Mouse (Mus musculus): ENCODE measurements around the gene Bag6.
A peak's percentile ranks its signal among the peaks of the same experiment; 100 is the strongest.
"Not testable (repeated sequence)": the region's sequence is repeated elsewhere in the genome, so short reads cannot be mapped to it uniquely, and the experiment has no call there.

Gene Bag6

DNA sequence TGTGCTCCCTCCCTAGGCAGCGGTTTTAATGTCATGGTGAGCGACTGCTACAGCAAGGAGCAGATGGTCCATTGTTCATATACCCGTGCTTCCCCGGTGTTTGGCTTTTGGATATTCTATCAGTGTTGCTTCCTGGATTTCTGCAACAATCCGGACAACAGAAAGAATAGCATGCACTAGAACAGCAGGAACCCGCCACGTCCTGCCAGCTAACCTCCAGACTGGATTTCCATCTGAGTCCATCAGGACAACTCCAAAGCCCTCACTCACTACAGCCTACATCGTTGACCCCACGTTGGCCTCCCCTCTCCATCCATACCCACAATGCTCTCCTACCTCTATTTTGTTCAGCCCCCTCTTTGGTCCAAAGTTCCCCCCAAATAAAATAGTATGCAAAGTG, 23.2 kb upstream of the Bag6 start:
- DNase-seq (ENCODE audit: low spot score in 2 of 2), result no peak

- DNase-seq (ENCODE audit: low spot score in 2 of 2), result no peak
Observed at GRCm38 (mm10) chr17:35115046-35116019, 19.6 kb upstream of the Bag6 start, which contains the start of gene Ly6g5b. Gene Ly6g5b, minus strand, starts transcription at chr17:35115428.

DNA sequence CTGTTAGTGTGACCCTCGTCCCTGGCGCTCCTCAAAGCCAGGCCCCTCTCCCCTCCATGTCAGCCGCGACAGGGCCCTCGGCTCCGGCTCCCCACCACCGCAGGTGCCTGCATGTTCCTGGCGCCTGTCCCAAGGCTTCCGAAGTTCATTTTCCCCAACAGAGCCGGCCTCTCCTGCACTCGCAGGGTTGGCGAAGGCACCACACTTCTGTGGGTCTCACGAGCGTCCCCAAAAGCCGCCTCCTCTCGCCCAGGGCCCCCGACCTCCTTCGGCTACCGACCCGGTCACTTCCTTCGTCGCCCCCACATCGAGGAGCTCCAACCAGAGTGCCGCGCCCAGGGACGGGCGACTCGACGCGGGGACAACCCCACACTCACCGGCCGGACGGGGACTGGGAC, 14.2 kb upstream of the Bag6 start:
- DNase-seq (ENCODE audit: low spot score in 2 of 2), result peak in 1 of 2 experiments; percentile 36

DNA sequence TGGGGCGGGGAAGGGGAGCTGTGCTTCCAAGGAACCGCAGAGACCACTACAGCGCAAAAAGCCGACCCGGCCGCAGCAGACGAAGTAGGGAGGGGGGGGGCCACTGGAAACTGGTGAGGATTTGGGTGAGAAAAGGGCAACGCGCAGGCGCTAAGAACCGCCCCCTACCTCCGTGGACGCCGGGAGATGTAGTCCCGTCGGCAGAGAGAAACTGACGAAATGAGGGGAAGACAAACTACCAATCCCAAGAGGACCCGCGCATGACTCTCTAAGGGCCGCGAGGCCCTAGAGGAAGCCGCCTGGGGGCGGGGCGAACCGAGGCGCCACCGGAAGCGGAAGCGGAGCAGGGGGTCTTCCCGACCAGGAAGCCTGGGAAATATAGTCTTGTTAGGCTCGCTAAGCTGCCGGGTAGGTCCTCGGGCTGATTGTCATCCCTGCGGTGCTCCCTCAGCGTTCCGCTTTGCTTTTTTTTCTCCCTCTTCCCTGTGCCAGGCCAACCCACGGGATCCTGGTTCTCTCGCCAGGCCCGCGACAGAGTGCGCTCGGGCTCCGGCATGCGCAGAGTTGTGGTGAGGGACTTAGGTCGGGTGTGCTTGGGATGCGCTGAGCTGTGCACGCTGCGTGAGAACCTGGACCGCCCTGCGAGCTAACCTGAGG, 13.7 kb upstream of the Bag6 start, which contains the start of gene Gpank1:
Gpank1 (plus strand) TSS at position 313 of the 657 bp plus-strand sequence.
- DNase-seq (ENCODE audit: low spot score in 2 of 2), result peak; percentile 97 to 99

DNA sequence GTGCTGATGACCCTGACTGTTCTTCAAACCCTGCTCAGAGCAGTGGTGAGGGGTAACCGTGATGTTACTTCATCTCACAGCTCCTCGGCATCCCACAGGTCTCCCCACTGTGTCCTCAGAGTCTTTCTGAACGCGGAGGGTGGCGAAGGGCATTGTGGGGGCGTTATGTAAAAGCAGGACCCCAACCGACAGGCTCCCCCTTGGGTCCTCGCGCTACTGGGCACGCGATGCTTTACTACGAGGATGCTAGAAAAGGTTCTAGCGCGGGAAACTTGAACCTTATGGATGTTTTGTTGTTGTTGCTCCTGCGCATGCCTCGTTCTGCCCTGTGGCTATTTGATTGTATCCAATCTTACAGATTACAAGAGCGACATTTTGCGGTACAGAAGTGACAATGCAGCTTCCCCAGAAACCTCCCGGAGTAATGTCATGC, 13.1 kb upstream of the Bag6 start, which contains the start of gene Csnk2b:
Csnk2b (minus strand) TSS at position 183 of the 433 bp plus-strand sequence.
- DNase-seq (ENCODE audit: low spot score in 2 of 2), result peak; percentile 60 to 79

DNA sequence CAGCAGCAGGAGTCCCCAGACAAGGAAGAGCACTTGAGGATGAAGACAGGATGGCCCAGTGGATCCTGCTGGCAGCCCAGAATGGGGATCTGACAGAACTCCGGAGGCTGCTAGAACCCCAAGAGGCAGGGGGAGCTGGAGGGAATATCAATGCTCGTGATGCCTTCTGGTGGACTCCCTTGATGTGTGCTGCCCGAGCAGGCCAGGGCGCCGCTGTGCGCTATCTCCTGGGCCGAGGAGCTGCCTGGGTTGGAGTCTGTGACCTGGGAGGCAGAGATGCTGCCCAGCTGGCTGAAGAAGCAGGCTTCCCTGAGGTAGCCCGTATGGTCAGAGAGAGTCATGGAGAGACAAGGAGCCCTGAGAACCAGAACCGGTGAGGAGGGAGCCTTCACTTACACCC, 11.7 kb upstream of the Bag6 start:
- not testable (repeated sequence) for DNase-seq (ENCODE audit: low spot score in 2 of 2)

GRCm38 (mm10) chr17:35124261-35124896, 10.6 kb upstream of the Bag6 start:
- not testable (repeated sequence) for DNase-seq (ENCODE audit: low spot score in 2 of 2)

GRCm38 (mm10) chr17:35125081-35125480, 9.9 kb upstream of the Bag6 start:
- DNase-seq (ENCODE audit: low spot score in 2 of 2), result no peak

DNA sequence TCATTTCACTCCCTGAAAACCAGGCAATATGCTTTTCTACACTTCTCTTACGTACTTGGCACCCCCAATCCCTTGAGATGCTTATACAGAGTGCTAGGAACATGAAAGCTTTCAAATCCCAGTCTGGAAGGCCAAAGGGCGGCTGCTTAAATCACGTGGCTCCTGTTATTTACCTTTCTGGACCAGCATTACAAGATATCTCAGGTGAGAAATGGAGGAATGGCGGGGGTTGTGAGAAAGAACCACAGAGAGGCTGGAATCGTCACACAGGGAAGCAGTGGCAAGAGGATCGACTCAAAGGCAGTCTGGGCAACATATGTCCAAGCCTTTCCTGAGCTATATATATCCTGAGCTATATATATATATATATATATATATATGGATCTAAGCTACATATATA, 9.4 kb upstream of the Bag6 start:
- no peak for DNase-seq (ENCODE audit: low spot score in 2 of 2)

- peak; percentile 61 to 67 for DNase-seq (ENCODE audit: low spot score in 2 of 2)
Observed at GRCm38 (mm10) chr17:35126206-35126611, 8.8 kb upstream of the Bag6 start, which contains the start of gene D17H6S53E. Gene D17H6S53E, plus strand, starts transcription at chr17:35126373.

- no peak for DNase-seq (ENCODE audit: low spot score in 2 of 2)
Observed at GRCm38 (mm10) chr17:35127017-35127416, 8.0 kb upstream of the Bag6 start.

DNA sequence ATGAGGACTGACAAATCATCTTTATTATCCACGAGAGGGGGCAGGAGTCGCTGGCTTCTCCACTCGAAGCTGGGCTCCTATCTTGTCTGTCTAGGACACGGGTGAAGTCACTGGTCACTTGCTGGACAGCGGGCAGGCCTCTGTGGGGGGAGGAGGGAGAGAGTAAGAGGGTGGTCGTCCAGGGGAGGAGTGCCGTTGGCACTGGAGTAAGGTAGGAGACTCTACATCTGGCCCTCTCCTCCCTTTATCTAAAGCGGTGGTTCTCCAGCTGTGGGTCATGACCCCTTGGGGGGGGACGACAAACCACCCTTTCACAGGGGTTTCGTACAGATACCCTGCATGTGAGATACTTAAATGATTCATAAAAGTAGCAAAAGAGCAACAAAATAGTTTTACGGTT, 6.0 kb upstream of the Bag6 start:
- no peak for DNase-seq (ENCODE audit: low spot score in 2 of 2)

DNA sequence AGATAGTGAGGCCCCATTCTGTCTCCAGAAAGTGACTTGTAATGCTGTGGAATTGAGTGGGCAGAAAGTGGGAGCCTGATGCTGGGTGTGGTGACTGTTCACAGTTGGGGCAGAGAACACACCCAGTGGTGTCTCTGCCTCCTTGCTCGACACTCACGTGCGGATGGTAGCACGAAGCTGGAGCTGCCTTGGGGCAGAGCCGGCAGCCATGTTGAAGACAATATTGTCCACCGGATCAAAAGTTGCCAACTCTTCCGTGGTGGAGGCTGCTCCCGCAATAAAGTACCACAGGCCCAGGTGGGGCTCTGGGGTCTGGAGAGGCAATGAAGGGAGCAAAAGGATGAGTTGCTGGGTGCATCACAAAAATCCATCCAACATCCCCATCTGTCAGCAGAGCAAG, 3.9 kb upstream of the Bag6 start:
- no peak for DNase-seq (ENCODE audit: low spot score in 2 of 2)

DNA sequence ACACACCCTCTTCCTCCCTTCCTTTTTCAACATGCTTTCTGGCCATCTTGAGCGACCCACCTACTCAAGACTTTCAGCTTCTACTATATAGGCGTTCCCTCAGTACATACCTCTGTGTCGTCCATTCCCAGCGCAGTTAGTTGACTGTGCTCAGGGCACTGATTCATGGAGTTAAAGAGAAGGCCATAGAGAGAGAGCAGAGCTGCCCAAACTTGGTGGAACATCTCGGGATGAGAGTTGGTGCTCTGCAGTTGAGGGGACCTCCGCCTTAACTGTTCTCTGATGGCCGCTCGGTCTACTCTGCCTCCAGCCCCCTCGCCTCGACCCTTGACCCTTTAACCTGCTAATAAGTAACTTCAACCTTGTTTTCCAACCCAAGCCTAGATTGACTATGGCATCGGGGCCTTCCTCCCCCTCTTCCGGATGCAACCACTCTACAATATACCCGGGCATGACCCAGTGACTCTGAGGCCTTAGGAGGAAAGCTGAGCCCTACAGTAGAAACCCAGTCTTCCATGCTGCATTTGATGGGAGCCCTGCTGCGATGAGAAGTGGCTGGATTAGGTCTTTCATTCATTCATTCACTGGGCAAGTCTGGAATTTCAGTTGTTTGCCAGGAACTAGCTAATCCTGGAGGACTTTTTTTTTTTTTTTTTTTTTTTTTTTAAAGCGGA, 3.3 kb upstream of the Bag6 start, which contains the start of gene Apom:
Apom (minus strand) TSS at position 551 of the 674 bp plus-strand sequence.
- no peak for DNase-seq (ENCODE audit: low spot score in 2 of 2)

DNA sequence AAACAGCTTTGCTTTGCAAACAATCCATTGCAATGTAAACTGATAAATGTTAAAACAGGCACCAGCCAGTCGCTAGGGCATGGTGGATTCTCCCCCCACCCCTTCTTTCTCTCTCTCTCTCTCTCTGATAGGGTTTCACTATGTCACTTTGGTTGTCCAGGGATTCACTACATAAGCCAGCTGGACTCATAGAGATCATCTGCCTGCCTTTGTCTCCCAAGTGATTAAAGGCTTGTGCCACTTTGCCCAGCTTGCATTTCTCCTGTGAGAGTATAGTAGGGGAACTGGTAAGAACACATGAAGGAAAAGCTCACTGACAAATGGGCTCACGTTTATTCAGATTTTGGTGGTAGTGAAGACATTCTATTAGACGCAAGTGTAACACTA, 2.8 kb upstream of the Bag6 start:
- DNase-seq (ENCODE audit: low spot score in 2 of 2), result no peak

DNA sequence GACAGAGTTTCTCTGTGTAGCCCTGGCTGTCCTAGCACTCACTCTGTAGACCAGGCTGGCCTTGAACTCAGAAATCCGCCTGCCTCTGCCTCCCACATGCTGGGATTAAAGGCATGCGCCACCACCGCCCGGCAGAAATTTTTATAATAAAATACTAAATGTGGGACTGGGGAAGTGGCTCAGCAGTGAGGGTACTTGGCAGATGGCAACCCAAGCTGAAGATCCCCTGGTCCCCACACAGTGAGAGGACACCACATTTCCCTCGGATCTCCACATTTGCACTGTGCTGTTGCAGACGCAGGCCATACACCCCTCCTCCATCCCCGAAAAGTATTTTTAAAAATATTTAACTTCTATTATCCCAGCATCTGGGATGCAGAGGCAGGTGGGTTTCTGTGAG, 1.5 kb upstream of the Bag6 start:
- DNase-seq (ENCODE audit: low spot score in 2 of 2), result no peak

- no peak for DNase-seq (ENCODE audit: low spot score in 2 of 2)
Observed at GRCm38 (mm10) chr17:35135591-35136320, 778 bp downstream of the Bag6 start.

DNA sequence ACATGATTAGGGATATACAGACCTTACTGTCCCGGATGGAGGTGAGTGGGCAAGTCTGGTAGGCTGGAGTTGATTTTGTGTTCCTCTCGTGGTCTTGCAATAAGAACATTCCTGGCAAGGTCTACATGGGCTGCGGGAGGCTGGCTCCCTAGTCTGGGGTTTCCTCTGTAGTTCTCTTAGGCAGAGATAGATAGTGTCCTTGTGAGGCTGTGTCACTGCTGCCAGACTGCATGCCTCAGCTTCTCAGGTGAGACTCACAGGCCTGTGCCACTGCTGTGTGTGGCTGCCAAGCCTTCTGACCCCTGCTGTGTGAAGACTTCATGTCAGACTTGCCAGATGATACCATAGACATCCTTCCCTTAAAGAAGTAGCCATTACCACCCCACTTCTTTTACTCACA, 4.3 kb downstream of the Bag6 start:
- no peak for DNase-seq (ENCODE audit: low spot score in 2 of 2)

DNA sequence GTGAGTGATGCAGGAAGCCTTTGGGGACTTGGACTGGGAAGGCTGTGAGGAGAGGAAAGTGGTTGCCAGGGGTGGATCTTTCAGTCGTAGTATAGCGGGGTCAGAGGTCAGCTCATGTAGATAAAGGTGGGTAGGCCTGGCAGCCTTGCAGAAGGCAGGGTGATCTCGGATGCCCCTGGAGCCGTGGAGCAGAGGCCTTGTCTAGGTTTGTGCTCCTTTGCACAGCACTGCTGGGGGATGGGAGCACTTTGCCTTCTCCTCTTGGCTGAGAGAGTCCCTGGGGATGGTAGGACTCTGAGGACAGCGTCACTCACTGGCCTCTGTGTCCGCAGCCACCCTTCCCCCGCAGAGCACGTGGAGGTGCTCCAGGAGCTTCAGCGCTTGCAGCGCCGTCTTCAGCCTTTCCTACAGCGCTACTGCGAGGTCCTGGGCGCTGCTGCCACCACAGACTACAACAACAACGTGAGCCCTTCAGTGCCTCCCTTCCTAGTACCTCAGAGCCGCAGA, 5.6 kb downstream of the Bag6 start:
- DNase-seq (ENCODE audit: low spot score in 2 of 2), result no peak

DNA sequence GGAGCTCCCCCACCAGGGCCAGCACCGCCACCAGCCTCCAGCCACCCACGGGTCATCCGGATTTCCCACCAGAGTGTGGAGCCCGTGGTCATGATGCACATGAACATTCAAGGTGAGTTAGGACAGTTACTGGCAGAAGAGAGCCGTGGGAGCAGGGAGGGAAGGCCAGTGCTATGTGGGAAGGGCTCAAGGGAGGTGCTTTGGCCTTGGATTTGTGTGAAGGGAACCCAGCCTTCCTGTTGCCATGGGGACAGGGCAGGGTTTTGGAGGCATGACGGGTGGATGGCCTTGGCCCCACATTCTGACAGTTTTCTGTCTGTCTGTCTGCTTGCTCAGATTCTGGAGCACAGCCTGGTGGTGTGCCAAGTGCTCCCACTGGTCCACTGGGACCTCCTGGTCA, 7.0 kb downstream of the Bag6 start:
- no peak for DNase-seq (ENCODE audit: low spot score in 2 of 2)
